Mouse (Mus musculus) bone marrow macrophage, adult 2 months (primary cell): ENCODE measurements around the gene Plxnb2. TPM values are rescaled to one million over a fixed set of nuclear protein-coding genes. Genes with fewer than 3 reads are reported as not detected.

Experiments used
- H3K27ac ChIP-seq: 2 replicates; pipeline ENCODE4 v1.5.1; 2012; ENCODE audit warnings: low read depth, low read length; ENCODE audit not compliant: insufficient read depth
- H3K4me1 ChIP-seq: 2 replicates; pipeline ENCODE4 v1.6.1; 2012; ENCODE audit warnings: low read length; ENCODE audit not compliant: control insufficient read depth, insufficient read depth
- H3K4me3 ChIP-seq: 2 replicates; pipeline ENCODE4 v1.5.1; 2012; ENCODE audit warnings: mild to moderate bottlenecking, low read length, moderate library complexity; ENCODE audit not compliant: insufficient read depth
- CTCF ChIP-seq: IDR thresholded peaks from 2 replicates; pipeline ENCODE4 v1.5.1; 2012; ENCODE audit warnings: low read depth, mild to moderate bottlenecking, low read length, moderate library complexity
- POLR2A ChIP-seq: IDR thresholded peaks from 2 replicates; pipeline ENCODE4 v1.6.1; 2012; ENCODE audit warnings: mild to moderate bottlenecking, low read depth, low read length, borderline replicate concordance
- polyA plus RNA-seq: library from polyadenylated mRNA; stranded (reverse); fragments of >200 nt; gene quantifications from 2 replicates; pipeline ENCODE4 v1.2.4, GENCODE M21; 2012; ENCODE audit not compliant: missing spikeins, insufficient read depth, insufficient read length

The Plxnb2 gene
- polyA plus RNA-seq, 1 experiment = 457 TPM

- peak overlapping the region; percentile 96 for H3K27ac ChIP-seq
- no peak for TF ChIP-seq POLR2A
- TF ChIP-seq CTCF = no peak
- H3K4me3 ChIP-seq = peak overlapping the region; percentile 83
- peaks cover 63% of the 10 kb centered on the region for H3K4me1 ChIP-seq
Measured at GRCm38 (mm10) chr15:89172276-89172935, 8.2 kb downstream of the Plxnb2 start.

- peak overlapping the region; percentile 96 for H3K27ac ChIP-seq
- peak overlapping the region; percentile 20 for H3K4me3 ChIP-seq
- H3K4me1 ChIP-seq = peaks cover 58% of the 10 kb centered on the region
- no peak for TF ChIP-seq POLR2A
Measured at GRCm38 (mm10) chr15:89171526-89172051, 9.0 kb downstream of the Plxnb2 start.

- no peak for TF ChIP-seq CTCF
- TF ChIP-seq POLR2A = no peak
- Histone ChIP-seq H3K27ac (peak overlapping the region; percentile 36), H3K4me3 (no peak overlapping the region), H3K4me1 (peaks cover 44% of the 10 kb centered on the region)
Measured at GRCm38 (mm10) chr15:89170102-89170501, 10.5 kb downstream of the Plxnb2 start.

- Histone ChIP-seq H3K4me1 (peaks cover 37% of the 10 kb centered on the region), H3K27ac (peak overlapping the region; percentile 36; the same call in 1 of the 2 replicates), H3K4me3 (no peak overlapping the region)
- TF ChIP-seq CTCF = no peak
- TF ChIP-seq POLR2A = no peak
Measured at GRCm38 (mm10) chr15:89169431-89169830, 11.2 kb downstream of the Plxnb2 start.

GRCm38 (mm10) chr15:89168922-89169321, 11.7 kb downstream of the Plxnb2 start:
- H3K4me1 ChIP-seq = peaks cover 32% of the 10 kb centered on the region
- no peak overlapping the region for H3K4me3 ChIP-seq
- H3K27ac ChIP-seq = no peak overlapping the region
- TF ChIP-seq CTCF = no peak
- TF ChIP-seq POLR2A = no peak

- Histone ChIP-seq H3K27ac (no peak overlapping the region), H3K4me1 (peaks cover 13% of the 10 kb centered on the region), H3K4me3 (no peak overlapping the region)
- TF ChIP-seq CTCF (no peak), POLR2A (no peak)
Measured at GRCm38 (mm10) chr15:89165478-89165877, 15.1 kb downstream of the Plxnb2 start.

- Histone ChIP-seq H3K27ac (no peak overlapping the region), H3K4me3 (no peak overlapping the region), H3K4me1 (no peaks in the 10 kb centered on the region)
- TF ChIP-seq POLR2A (no peak), CTCF (no peak)
Measured at GRCm38 (mm10) chr15:89161397-89161796, 19.2 kb downstream of the Plxnb2 start.

- TF ChIP-seq POLR2A (no peak), CTCF (no peak)
- Histone ChIP-seq H3K4me1 (no peaks in the 10 kb centered on the region), H3K4me3 (no peak overlapping the region), H3K27ac (no peak overlapping the region)
Measured at GRCm38 (mm10) chr15:89158516-89158915, 22.1 kb downstream of the Plxnb2 start.

- Histone ChIP-seq H3K4me1 (no peaks in the 10 kb centered on the region), H3K27ac (no peak overlapping the region), H3K4me3 (no peak overlapping the region)
- no peak for TF ChIP-seq POLR2A
- TF ChIP-seq CTCF = peak; percentile 36; the same call in 1 of the 2 replicates
Measured at GRCm38 (mm10) chr15:89157954-89158353, 22.6 kb downstream of the Plxnb2 start.

- no peak overlapping the region for H3K4me3 ChIP-seq
- peaks cover 8% of the 10 kb centered on the region for H3K4me1 ChIP-seq
- H3K27ac ChIP-seq = no peak overlapping the region
- TF ChIP-seq CTCF (no peak), POLR2A (no peak)
Measured at GRCm38 (mm10) chr15:89152312-89152711, 28.3 kb downstream of the Plxnb2 start.

- peaks cover 12% of the 10 kb centered on the region for H3K4me1 ChIP-seq
- H3K4me3 ChIP-seq = peak overlapping the region; percentile 48
- no peak overlapping the region for H3K27ac ChIP-seq
- no peak for TF ChIP-seq POLR2A
- no peak for TF ChIP-seq CTCF
Measured at GRCm38 (mm10) chr15:89150041-89150390, 30.6 kb downstream of the Plxnb2 start.
